Mouse (Mus musculus): ENCODE measurements around the gene Pa2g4.
"Not testable (repeated sequence)": the region's sequence is repeated elsewhere in the genome, so short reads cannot be mapped to it uniquely, and the experiment has no call there.

The Pa2g4 gene

DNA sequence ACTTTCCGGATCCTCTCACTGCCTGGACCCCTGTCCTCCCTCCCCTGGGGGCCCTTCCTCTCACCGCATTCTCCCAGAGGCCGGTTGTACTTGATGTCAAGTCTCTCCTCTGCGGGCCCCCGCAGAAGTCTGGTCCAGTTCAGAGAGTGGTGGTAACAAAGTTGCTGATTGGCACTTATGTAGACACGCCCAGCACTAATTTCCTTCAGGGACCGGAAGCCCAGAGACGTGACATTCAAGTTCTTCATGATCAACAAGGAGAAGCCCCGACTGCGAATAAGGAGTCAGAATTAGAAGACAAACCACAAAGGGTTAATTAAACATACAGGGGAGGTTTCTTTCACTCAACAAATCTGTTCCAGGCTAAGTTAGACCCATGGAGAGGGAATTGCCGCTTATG, 12.5 kb upstream of the Pa2g4 start:
- DNase-seq (ENCODE audit: low read depth): no peak

DNA sequence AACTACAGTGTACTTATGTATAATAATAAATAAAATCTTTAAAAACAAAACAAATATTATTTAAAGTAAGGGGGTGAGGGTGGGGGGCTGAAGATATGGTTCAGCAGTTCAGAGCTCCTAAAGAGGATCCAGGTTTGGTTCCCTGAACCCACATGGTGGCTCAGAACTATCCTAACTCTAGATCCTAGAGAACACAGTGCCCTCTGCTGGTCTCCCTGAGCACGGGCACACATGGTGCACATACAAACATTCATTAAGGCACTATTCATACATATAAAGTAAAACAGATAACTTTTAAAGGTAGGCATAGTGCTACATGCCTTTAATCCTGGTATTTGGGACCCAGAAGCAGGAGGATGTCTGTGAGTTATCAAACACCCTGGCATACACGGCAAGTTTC, 9.3 kb upstream of the Pa2g4 start:
- DNase-seq (ENCODE audit: low read depth): no peak

DNA sequence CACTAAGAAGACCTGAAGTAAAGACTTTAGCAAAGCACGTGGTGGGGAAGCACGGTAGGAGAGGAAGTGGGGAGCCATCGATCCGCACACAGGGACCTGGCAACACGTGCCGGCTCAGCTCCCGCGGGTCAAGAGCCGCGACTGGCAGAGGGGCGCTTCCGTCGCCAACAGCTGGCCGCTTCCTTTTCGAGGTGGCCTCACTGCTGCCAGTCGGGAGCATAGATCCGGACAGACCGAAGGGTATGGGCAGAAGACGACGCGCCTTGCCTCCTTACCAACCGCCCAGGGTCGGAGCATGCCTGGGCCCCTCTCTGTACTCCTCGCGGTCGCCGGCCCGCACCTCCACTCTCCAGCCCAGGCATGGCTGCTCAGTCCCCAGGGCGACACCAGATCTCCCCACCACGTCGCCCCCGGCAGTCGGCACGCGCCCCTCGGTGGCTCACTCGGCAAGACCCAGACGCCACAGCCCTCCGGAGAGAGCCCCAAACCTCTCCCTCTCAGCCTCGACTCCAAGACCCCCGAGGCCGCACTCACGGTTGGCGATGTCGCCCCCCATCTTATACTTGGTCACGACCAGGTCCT, 490 bp downstream of the Pa2g4 start:
- no peak for DNase-seq (ENCODE audit: low read depth)

DNA sequence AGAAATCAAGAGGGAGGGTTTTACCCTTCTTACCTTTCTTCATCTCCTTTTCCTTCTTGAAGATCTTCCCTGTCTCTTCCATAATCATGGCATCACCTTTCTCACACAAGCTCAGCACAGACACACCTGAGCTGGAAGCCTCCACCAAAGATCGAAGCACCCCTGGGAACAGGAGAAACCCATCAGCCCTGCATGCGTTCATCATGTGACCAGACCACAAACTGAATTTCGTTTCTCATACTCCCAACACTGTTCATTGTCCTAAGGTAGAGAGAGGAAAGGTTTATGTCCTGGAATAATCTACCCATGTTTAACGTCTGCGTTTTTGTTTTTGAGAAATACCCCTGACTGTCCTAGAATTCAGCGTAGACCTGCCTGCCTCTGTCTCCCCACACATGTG, 2.2 kb downstream of the Pa2g4 start:
- DNase-seq (ENCODE audit: low read depth): no peak

- no peak for DNase-seq (ENCODE audit: low read depth)
Observed at GRCm38 (mm10) chr10:128556963-128557362, 8.8 kb downstream of the Pa2g4 start.

DNA sequence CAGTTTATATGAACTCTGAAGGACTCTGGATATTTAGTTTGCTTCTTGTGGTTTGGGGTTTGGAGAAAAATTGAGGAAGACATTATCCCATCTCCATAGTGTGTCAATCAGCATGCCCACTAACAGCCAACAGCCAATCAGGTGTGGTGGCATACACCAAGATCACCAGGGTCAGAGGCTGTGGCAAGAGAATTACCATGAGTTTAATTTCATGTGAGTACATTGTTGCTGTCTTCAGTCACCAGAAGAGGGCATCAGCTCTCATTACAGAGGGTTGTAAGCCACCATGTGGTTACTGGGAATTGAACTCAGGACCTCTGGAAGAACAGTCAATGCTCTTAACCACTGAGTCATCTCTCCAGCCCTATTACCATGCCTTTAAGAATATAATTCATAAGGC, 9.5 kb downstream of the Pa2g4 start:
- DNase-seq (ENCODE audit: low read depth): no peak

DNA sequence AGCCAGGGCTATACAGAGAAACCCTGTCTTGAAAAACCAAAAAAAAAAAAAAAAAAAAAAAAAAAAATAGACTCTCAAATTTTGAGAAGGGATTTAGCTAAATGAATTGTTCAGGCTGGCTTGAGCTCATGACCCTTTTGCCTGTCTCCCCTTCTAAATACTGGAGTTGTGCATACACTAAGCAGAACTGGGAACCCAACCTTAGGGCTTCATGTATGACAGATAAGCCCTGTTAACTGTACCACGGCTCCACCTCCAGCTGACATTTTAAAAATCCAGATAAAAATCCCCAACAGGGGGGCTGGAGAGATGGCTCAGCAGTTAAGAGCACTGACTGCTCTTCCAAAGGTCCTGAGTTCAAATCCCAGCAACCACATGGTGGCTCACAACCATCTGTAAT, 10.2 kb downstream of the Pa2g4 start:
- not testable (repeated sequence) for DNase-seq (ENCODE audit: low read depth)

DNA sequence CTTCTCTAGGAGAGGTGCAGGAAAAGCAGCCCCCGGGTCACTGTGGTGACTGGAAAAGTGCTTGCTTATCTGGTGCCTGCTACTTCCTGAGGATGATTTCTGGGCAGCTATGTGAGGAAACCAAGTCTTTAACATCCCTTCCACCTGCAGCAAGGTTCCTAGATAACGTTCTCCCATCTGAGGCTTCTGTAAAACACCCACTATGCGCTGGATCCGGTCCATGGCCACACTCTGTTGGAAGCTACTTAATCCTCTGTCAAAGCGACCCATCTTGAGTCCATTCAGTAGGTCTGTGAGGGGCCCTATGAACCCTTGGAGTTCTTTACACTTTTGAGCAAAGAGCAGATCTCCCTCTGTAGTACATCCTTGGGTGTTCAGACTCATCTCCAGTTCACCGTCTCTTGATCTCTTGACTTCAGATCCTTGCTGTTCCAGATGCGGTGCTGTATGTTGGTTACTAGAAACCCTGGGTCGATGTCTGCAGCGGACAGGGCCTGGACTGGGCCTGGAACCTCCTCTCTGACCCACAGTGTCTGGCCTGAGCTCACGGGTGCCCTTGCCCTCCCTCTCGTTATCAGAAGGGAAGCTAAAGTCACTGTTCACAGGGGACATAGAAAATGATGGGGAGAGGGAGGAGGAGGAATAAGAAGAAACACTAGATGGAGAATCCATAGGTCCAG, 15.5 kb downstream of the Pa2g4 start:
- DNase-seq (ENCODE audit: low read depth): not testable (repeated sequence)

GRCm38 (mm10) chr10:128549682-128550057, 16.1 kb downstream of the Pa2g4 start:
- DNase-seq (ENCODE audit: low read depth): not testable (repeated sequence)

- DNase-seq (ENCODE audit: low read depth): peak; percentile 95
Observed at GRCm38 (mm10) chr10:128548947-128549681, 16.7 kb downstream of the Pa2g4 start, which contains the start of gene Rpl41. Gene Rpl41 (minus strand): TSS chr10:128549305.

- DNase-seq (ENCODE audit: low read depth): not testable (repeated sequence)
Observed at GRCm38 (mm10) chr10:128548051-128548791, 17.6 kb downstream of the Pa2g4 start.

GRCm38 (mm10) chr10:128547361-128548032, 18.3 kb downstream of the Pa2g4 start, which contains the start of gene Zc3h10:
Gene Zc3h10 (minus strand): TSS chr10:128547774.
- DNase-seq (ENCODE audit: low read depth): peak; percentile 90

- no peak for DNase-seq (ENCODE audit: low read depth)
Observed at GRCm38 (mm10) chr10:128546787-128547186, 19.0 kb downstream of the Pa2g4 start.

GRCm38 (mm10) chr10:128546361-128546760, 19.4 kb downstream of the Pa2g4 start:
- DNase-seq (ENCODE audit: low read depth): no peak

DNA sequence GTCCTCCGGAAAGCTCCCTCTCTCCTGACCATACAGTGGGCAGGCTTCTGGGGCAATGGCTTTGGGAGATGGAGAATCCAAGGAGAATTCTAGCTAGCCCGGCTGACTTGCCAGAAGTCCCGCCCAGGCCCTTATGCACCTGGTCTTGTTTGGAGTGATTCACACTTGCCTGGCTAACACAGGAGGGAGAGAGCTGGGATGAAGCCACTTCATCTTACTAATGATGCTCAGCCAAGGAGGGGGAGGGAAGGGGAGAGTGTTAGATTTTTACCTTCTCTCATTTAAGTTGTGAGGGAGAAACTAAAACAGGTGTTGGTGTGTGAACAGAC, 20.3 kb downstream of the Pa2g4 start:
- no peak for DNase-seq (ENCODE audit: low read depth)

- DNase-seq (ENCODE audit: low read depth): no peak
Observed at GRCm38 (mm10) chr10:128544674-128545569, 20.9 kb downstream of the Pa2g4 start.

DNA sequence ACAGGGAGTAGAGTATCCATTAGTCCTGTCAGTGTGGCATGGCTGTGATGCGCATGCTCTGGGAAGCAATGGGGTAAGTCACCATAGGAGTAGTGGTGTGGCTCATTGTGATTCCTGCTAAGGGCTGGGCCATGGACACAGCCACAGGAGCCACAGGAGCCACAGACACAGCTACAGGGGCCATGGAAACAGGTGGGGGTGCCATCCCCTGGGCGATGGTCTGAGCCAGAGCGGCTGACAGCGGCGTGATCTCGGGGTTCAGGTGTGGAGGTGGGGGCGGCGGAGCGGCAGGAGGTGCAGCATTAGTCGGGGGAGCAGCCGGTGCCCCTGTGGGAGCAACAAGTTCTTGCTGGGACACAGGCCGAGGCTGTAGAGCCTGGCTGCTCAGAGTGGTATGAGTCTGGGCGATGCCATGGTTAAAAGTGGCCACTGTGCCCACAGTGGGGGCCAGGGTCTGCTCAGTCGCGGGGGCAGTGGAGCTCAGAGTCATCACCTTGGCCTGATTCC, 21.6 kb downstream of the Pa2g4 start:
- no peak for DNase-seq (ENCODE audit: low read depth)

DNA sequence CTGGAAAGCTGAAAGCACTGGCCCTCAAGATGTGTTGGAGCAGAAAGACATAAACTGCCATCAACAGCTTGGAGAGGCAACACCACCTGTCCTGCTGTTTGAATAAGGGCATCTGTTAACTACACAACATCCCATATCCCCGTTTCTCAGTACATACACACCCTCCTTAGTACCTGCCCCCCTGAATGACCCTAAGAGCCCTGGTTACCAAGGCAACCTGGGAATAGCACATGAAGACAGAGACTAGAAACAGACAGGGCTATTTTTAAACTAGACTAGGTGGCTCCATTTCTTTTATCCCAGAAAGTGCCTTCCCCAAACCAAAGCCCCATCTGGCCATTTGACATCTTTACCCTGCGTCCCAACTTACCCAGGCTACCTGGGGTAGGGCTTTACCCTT, 22.7 kb downstream of the Pa2g4 start:
- no peak for DNase-seq (ENCODE audit: low read depth)

GRCm38 (mm10) chr10:128538340-128538870, 27.4 kb downstream of the Pa2g4 start:
- no peak for DNase-seq (ENCODE audit: low read depth)

GRCm38 (mm10) chr10:128536266-128536940, 29.4 kb downstream of the Pa2g4 start:
- DNase-seq (ENCODE audit: low read depth): peak; percentile 82

All from fibroblast of lung, adult 2 months (primary cell).